Mouse (Mus musculus) layer of hippocampus, postnatal 10 days (tissue): Measurements from ENCODE around the gene Gatm. TPM values are rescaled to one million over a fixed set of nuclear protein-coding genes. Genes with fewer than 3 reads are reported as not detected.

ENCODE experiments used
- DNase-seq, 2 experiments: peaks; one replicate each; pipeline ENCODE4 v3.0.0; 2021; ENCODE audit warnings: low spot score in 2 of 2
- long read RNA-seq: library from polyadenylated mRNA; stranded (forward); transcript quantifications from one replicate; pipeline ENCODE4 v2.0.0, GENCODE M21; 2023
- total RNA-seq, 2 experiments: library from RNA; stranded (reverse); gene quantifications; 2 replicates each; pipeline ENCODE4 v1.2.3; 2021

Gatm gene
- total RNA-seq = 10 to 100 TPM; 66.9 to 67.1 TPM
- long read RNA-seq, transcript Gatm-201 (9 exons, 2,389 nt) = major isoform, 58 of 61 reads
- long read RNA-seq, partial matches to known transcripts = 1 of 61 reads
- long read RNA-seq, other reads (novel, unspliced or antisense) = 2 of 61 reads

DNA sequence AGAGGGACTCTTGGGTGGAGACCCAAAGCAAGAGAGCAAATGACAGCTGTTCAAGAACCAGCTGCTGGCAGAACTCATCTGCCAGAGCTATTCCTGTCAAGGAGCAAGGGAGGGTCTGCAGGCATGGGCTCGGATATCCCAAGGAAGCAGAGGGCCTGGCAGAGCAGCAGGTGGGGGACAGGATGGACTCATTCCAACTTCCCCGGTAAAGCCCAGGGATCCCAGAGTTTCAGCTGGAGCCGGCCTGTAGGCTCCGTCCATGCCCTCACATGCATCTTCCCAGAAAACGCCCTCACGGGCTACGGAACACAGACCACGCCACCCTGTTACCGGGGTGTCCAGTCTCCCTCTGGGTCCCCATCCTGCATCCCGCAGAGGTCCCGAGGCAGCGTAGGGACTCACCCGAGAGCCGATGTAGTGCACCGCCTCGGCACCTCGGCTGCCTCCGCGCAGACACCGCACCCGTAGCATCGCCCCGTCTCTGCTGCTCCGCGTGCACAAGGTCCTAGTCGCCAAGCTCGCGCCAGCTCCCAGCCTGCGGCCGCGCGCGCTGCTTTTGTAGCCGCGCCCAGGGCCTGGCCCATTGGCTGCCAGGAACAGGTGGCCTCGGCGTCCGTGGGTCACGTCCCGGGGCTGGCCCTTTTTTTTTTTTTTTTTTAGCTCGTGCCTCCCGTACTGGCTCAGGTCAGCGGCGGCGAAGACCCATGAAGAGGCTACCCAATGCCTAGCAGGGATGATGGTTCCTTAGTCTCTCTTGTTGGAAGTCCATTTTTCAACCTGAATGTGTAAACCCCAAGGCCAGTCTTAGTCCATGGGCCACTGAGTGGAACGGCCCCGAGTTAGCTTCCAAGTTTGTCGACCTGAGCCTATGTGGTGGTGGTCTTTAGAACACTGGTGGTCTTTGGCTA, at the start of gene Gatm:
TSS of gene Gatm (minus strand) at position 558 of the 908 bp plus-strand sequence.
- peak; percentile 77 to 82 for DNase-seq

DNA sequence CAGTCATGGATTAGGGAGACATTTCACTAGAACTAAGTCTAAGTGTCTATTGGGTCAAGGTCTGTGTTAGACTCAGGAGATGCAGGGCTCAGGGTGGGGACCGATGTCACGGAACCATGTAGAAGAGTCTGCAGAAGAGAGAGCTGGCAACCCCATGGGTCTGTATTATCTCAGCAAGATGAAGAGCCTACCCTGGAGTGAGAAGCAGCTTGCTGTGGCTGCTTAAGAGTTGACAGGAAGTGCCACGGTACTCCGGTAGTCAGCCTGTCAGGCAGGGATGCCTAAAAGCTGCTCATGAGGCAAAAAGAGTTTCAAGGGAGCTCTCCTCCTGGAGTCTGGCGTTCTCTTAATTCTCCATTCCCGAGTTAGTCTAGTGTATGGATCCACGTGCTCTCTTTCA, 48.7 kb upstream of the Gatm start:
- DNase-seq = no peak

DNA sequence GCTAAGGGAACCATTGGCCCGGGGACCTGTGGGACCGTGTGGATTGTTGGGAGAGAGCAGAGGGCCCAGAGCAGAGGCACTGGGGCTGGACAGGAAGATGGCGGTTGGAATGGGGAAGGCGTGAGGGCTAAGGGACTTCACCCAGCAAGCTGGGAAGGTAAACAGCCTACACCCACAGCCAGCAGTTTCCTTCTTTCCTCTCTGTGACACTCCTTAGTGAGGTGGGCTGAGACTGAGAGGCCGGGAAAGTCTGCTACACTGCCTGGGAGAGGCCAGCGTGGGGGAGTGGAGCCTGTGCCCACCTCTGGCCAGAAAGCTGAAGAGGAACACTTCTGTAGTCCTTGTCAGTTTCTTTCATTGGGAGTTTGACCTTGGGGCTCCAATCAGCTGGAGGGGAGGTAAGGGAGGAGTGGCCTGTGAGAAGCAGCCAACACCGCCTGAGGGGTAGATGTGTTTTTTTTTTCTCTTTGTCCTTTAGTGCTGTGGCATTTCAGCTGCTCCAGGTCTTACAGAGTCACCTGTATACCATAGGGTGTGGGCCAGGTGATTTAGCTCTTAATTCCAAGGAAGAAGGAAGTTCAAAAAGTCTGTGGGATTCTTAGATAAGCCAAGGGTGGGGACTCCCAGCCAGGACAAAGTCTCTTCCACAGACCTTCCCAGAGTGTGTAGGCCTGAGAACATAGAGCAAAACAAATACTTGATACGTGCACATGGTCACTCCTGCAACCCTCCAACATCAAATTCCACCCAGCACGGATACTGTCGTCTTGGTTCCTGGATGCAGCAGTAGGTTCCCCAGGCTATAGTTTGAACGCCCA, 46.8 kb upstream of the Gatm start:
- DNase-seq = no peak

DNA sequence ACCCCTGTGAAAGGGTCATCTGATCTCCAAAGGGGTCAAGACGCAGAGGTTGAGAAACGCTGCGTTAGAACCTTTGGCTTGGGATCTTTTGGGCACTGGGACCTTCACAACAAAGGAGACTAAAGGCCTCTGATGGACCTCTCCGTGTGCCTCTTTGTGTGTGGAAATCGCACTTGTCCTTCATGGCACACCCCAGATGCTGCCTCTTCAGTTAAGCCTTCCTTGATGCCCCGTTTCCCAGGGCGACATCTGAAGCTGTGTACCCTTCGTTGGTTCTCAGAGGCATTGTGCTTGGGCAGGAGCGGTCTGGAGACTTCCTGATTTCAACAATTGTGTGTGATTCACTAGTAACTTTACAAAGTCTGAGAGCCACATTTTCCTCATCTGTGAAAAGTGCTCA, 45.7 kb upstream of the Gatm start:
- DNase-seq = no peak

GRCm38 (mm10) chr2:122656052-122656451, 44.9 kb upstream of the Gatm start:
- no peak for DNase-seq

DNA sequence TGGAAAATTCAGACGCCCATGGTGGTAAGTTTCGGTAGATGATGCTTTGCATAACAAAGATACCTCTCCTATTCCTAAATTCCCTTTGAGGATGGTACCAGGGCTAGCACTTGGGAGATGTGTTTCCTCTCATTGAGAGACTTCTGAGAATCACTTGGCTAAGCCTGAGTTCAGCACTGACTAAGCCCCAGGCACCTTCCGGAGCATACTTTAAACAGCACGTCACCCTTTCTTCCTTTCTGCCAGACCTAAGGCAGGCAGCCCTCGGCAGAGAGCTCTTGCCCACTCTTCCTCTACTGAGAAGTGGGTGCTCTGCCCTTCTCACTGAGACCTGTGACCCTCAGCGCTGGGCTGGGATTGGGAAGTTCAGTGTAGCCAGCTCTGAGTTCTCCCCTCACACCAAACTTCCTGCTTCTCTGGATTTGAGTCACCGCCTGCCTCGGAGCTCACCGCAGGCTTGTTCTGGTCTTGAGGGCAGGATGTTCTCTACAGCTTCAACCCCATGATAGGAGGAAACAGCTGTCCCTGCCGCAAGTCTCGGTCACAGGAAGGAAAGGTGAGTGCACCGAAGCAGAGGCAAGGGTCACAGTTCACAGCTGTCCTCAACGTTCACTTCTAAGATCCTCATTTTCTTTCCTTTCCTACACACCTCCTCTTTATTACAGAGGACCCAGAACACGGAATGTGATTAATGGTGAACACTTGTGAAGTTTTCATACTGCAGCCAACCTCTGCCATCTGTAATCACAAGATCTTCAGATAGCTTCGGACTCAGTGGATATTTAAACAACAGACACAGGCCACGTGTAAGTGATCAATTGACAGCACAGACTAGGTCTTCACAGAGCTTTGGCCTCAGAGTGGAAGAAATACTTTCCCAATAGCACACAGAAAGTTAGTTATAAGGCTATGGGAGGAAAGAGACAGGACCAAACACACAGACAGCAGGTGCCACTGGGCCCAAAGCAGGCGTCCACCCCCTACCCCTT, 41.3 kb upstream of the Gatm start:
- no peak for DNase-seq

GRCm38 (mm10) chr2:122638673-122639072, 27.6 kb upstream of the Gatm start:
- no peak for DNase-seq

DNA sequence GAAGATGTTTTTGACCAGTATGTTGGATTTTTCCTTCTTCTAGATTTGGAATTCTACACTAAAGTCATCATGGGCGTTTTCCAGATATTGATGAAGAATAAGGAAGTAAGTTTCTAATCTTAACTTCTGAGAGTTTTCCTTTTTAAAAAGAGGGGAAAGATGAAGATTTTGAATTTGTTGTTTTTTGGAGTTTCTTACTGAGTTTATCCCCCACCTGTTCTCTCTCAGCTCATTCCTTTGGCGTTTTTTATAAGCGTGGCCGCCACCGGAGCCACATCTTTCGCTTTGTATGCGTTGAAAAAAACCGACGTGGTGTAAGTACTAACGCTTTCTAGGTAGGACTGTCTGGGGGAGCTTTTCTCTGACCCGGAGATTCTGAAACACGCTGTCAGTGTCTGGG, 26.9 kb upstream of the Gatm start:
- no peak for DNase-seq

- DNase-seq = peak; percentile 70 to 76
Measured at GRCm38 (mm10) chr2:122637526-122637997, 26.5 kb upstream of the Gatm start.

DNA sequence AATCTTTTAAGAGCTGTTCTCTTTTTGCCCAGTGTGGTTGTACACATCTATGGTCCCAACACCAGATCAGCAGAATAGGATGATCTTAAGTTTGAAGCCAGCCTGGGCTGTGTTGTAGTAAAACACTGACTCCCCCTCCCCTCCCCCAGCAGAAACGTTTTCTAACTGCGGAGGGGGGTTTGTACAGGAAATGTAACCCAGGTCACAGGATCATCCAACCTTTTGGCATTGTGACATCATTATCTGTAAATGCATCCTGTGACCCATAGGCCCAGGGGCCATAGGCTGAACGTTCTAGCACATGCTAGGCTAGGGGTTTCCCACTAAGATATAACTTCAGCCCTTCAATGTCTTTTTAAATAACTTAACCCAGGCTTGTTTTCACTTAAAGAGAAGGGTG, 25.6 kb upstream of the Gatm start, which contains the start of gene AA467197:
TSS of gene AA467197 (plus strand) at position 301 of the 400 bp plus-strand sequence.
- DNase-seq = no peak

GRCm38 (mm10) chr2:122631226-122631801, 20.2 kb upstream of the Gatm start:
- DNase-seq = peak; percentile 27 to 52

DNA sequence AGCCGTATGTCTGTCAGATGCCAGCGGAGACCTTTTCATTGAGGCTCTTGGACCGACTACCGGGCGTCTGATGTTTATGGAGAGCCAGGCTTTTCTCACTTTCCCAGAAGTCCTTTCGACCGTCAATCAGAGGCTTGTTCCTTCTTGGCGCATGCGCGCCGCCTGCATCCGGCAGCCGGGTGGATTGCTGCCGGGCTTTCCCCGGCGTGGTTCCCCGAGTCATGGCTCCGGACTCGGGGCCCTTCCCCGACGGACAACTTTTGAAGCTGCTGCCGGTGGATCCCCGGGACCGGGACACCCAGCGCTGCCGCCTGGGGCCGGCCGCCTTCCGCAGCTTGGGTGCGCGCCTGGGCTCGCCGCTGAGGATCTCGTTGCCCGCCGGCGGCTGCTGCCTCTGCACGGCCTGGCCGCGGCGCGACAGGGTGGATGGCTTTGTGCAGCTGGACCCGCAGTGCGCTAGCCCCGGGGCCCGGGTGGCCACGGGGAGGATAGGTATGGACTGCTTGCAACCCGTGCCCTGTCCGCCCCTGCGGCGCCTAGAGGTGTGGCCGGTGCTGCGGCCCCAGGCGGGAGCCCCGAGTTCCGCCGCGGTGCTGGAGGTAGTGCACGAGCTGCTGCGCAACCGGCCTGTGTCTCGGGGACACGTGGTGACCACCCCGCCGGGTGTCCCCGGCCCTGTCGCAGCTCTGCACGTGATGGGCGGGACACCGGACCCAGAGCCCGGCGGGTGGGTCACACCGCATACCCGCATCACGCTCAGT, 19.5 kb upstream of the Gatm start:
- DNase-seq = peak; percentile 86 to 90

DNA sequence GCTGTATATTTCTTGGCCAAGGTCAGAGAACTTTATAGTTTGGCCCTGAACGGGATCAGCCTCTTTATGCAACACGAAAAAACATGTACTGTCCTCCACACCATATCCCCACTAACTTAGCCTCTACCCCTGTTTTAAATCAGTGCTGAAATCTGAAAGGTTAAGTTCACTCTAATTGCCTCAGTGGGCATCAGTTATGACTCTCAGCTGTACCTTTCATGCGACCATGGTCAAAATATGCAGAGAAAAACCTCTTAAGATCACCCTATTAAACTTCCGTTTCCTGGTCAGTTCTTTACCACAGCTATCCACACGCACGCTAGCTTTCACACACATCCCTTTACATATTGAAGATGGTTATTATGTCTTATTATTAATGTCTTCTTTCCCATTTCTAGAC, 18.8 kb upstream of the Gatm start:
- no peak for DNase-seq

DNA sequence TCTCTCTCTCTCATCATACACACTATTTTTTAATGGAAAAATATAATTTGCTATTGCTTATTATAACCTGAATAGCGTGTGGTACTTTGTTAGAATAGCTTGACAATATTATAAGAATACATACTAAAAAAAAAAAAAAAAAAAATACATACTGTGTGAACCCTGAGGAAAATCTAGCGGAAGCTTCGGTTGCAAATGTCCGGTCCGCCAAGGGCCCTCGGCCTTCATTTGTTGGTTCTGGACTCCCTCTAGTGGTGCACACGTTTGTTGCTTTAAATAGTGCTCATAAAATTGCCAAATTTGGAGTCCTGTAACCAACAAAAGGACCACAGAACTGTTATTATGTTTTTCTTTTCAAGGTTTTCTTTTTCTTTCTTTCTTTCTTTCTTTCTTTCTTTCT, 17.9 kb upstream of the Gatm start:
- peak; percentile 81 to 87 for DNase-seq

DNA sequence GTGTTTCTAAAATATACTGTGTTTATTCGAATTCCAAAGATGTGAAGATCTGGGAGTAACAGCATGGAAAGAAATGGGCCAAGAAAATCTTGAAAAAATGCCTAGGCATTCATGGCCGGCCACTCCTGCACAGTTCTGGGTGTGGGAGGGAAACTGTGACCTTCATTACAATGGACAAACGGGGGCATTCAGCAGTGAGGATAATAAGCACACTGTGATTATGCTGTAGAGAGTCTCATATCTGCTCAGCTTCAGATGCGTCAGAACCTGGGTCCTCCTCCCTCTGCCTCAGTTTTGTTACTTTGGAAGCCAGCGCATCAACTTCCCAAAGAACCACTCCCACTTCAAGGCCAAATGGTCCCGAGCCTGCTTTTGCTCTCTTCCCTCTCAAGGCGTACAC, 14.8 kb upstream of the Gatm start:
- DNase-seq = no peak

DNA sequence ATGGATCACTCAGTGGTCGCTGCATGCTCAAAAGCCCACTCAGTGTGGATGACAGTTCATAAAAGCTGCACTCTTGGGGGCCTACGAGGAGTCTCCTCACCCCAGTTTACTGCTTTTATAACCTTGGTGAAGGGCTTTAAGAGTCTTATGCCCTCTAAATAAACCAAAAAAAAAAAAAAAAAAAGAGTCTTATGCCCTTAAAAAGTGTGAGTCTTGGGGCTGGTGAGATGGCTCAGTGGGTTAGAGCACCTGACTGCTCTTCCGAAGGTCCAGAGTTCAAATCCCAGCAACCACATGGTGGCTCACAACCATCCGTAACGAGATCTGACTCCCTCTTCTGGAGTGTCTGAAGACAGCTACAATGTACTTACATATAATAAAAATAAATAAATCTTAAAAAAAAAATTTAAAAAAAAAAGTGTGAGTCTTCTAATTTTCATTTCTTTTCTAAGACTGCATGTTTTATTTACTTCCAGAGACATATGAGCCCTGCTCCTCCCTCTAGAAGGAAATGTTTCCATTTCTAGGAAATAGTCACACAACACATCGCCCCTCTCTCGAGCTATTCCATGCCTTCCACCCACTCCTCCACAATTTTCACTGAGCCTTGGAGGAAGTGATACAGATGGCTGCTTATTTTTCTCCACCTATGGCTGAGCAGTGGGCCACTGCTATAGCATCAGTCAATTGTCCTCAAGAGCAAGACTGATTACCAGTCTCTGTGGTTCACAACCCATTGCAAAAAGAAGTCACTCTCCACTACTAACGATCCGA, 10.4 kb upstream of the Gatm start:
- DNase-seq = no peak

DNA sequence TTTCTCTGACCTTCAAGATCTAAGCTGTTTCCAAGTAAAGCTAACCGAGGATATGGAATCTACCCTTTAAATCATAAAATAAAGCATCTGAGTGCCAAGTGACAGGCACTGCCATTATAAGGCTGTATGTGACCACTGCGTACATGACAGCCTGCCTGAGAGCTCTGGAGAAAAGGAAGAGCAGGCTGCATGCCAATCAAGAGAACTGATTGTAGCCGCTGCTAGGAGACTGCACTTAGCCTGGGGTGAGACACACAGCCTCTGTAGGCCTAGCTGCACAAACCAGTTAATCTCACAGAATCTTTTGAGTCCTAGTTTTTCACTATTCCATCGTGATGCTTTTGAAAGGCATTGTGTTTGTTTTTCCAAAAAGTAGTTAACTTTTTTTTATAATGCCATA, 7.6 kb upstream of the Gatm start:
- DNase-seq = no peak

- no peak for DNase-seq
Measured at GRCm38 (mm10) chr2:122617792-122618191, 6.7 kb upstream of the Gatm start.

DNA sequence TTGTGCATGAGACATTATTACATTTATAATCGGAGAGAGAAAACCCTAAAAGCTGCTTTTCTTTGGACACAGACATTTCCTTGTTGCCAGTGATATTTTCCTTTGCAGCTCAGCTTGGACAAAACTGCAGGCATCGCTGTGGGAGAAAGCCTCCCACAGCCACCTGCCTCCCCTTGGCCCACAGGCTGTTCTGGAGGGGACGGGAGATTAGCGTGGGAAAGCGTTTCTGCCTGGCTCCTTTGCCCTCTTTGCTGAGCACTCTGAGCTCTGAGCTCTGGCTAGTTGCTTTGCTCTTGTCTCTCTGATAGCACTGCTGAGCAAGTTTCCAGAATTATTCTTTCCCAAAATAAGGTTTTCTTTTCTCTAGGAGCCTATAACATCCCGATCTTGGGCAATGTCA, 5.1 kb upstream of the Gatm start:
- DNase-seq = peak in 1 of 2 experiments; percentile 27
